Mouse (Mus musculus) CH12.LX (cell line): Measurements from ENCODE around the gene Ptbp1.

ENCODE experiments used
- CHD1 ChIP-seq: IDR thresholded peaks from 2 replicates; pipeline ENCODE4 v1.6.1; 2012; ENCODE audit warnings: low read depth, low read length, improper control_type of control experiment, inconsistent platforms
- CHD2 ChIP-seq: IDR thresholded peaks from 2 replicates; pipeline ENCODE4 v1.6.1; 2011; ENCODE audit warnings: low read length, improper control_type of control experiment
- CTCF ChIP-seq, 2 experiments: IDR thresholded peaks in 1 of 2; conservative IDR thresholded peaks in 1 of 2; 2 replicates each; pipeline ENCODE4 v1.5.1; 2011 to 2012; ENCODE audit warnings: low read depth in 2 of 2, low read length in 2 of 2, improper control_type of control experiment in 1 of 2, inconsistent platforms in 1 of 2, mild to moderate bottlenecking in 1 of 2, moderate library complexity in 1 of 2
- EP300 ChIP-seq: IDR thresholded peaks from 2 replicates; pipeline ENCODE4 v1.6.1; 2011; ENCODE audit warnings: low read length, improper control_type of control experiment
- JUND ChIP-seq: conservative IDR thresholded peaks from 2 replicates; pipeline ENCODE4 v1.6.1; 2011; ENCODE audit warnings: low read depth, low read length, improper control_type of control experiment
- MAX ChIP-seq: IDR thresholded peaks from 2 replicates; pipeline ENCODE4 v1.6.1; 2011; ENCODE audit warnings: low read length, improper control_type of control experiment
- MYC ChIP-seq: IDR thresholded peaks from 2 replicates; pipeline ENCODE4 v1.6.1; 2011; ENCODE audit warnings: low read depth, mild to moderate bottlenecking, improper control_type of control experiment, low read length
- POLR2A ChIP-seq: IDR thresholded peaks from 2 replicates; pipeline ENCODE4 v1.6.1; 2011; ENCODE audit warnings: low read depth, mild to moderate bottlenecking, improper control_type of control experiment, low read length
- SMC3 ChIP-seq: IDR thresholded peaks from 2 replicates; pipeline ENCODE4 v1.6.1; 2011; ENCODE audit warnings: low read depth, low read length, improper control_type of control experiment
- ZC3H11A ChIP-seq: IDR thresholded peaks from 2 replicates; pipeline ENCODE4 v1.6.1; 2012; ENCODE audit warnings: low read depth, mild to moderate bottlenecking, inconsistent platforms, low read length, improper control_type of control experiment

DNA sequence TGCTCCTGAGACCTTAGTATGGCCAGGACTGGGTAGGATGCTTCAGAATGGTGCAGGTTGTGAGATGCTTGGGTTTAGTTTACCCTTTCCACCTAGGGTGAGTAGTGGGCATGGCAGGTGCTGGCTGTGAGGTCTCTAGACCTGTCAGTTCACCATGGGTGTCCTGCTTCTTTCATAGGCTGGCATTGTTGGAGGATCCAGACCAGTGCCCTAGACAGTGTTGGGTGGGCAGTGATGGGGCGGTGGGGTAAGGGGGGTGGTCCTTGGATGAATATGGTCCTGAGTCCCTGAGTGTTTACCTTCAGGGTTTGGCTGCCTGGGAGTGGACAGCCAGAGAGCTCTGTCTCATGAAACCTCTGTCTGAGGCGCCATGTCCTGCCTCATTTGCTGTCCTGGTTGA, 3.7 kb downstream of the Ptbp1 start:
- TF ChIP-seq ZC3H11A (no peak), MAX (no peak), JUND (no peak), POLR2A (no peak), CHD2 (no peak), CTCF (conservative IDR thresholded peaks at IDR 0.05 in 1 of 2, IDR thresholded peaks at IDR 0.05 in 1 of 2; ENCODE audit: low read depth in 2 of 2, low read length in 2 of 2) (no peak), MYC (no peak), SMC3 (no peak), EP300 (no peak), CHD1 (no peak)
